Mouse (Mus musculus) neutrophil, adult 83 days (primary cell): ENCODE results near the gene Ofcc1. TPM values are rescaled to one million over a fixed set of nuclear protein-coding genes. Genes with fewer than 3 reads are reported as not detected.

Experiments used
- total RNA-seq, 2 experiments: library from RNA; stranded (reverse); gene quantifications; one replicate each; pipeline ENCODE4 v1.2.4; 2023

The Ofcc1 gene
- under 1 TPM; 0.28 to 0.40 TPM for total RNA-seq

DNA sequence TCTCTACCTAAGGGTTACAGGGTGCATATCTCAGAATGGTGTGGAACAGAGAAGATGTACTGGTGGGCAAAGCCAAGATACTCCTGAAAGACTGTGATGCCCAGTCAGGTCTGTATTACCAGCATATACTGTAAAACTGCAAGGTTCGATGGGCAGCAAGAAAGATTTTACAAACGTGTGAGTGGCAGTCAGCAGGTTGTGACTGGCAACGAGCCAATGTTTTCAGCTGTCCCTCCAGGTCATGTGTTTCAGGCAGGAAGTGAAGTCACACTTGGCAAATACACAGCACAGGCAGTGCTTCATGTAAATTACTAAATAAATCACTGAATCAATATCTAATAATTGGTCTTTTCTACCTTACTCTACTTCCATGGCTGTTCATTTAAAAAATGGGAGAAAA is at the start of gene Ofcc1:
Gene Ofcc1, minus strand, starts transcription at position 163 of the 400 bp plus-strand sequence.

